Mouse (Mus musculus): ENCODE measurements around the gene Nr5a1. TPM values are rescaled to one million over a fixed set of nuclear protein-coding genes. Genes with fewer than 3 reads are reported as not detected.

Nr5a1 gene
- total RNA-seq, 2 experiments from 2014 or later = not detected

- DNase-seq = no peak
- intact Hi-C loops (cut with DNase I) = no loop called here
These were observed 7.7 kb downstream of the Nr5a1 start for GRCm38 (mm10) chr2:38706661-38707060.

- intact Hi-C loops (cut with DNase I) = no loop called here
- DNase-seq = no peak
These were observed 9.3 kb downstream of the Nr5a1 start for GRCm38 (mm10) chr2:38705036-38705435.

- intact Hi-C loops (cut with DNase I) = no loop called here
- no peak for DNase-seq
These were observed 10.0 kb downstream of the Nr5a1 start for GRCm38 (mm10) chr2:38704336-38704735.

- DNase-seq = no peak
- intact Hi-C loops (cut with DNase I) = no loop called here
These were observed 14.2 kb downstream of the Nr5a1 start for GRCm38 (mm10) chr2:38700177-38700576.

- intact Hi-C loops (cut with DNase I) = no loop called here
- DNase-seq = no peak
These were observed 15.7 kb downstream of the Nr5a1 start for GRCm38 (mm10) chr2:38698623-38699022.

GRCm38 (mm10) chr2:38697128-38698120, 16.9 kb downstream of the Nr5a1 start:
- no peak for DNase-seq
- intact Hi-C loops (cut with DNase I) = no loop called here

GRCm38 (mm10) chr2:38695770-38696169, 18.6 kb downstream of the Nr5a1 start:
- DNase-seq = no peak
- intact Hi-C loops (cut with DNase I) = no loop called here

- intact Hi-C loops (cut with DNase I) = no loop called here
- no peak for DNase-seq
These were observed 22.8 kb downstream of the Nr5a1 start for GRCm38 (mm10) chr2:38691542-38691941.

GRCm38 (mm10) chr2:38689881-38690280, 24.5 kb downstream of the Nr5a1 start:
- intact Hi-C loops (cut with DNase I) = no loop called here
- no peak for DNase-seq

- DNase-seq = no peak
- intact Hi-C loops (cut with DNase I) = no loop called here
These were observed 25.4 kb downstream of the Nr5a1 start for GRCm38 (mm10) chr2:38688791-38689520.

GRCm38 (mm10) chr2:38685746-38686145, 28.6 kb downstream of the Nr5a1 start:
- intact Hi-C loops (cut with DNase I) = no loop called here
- no peak for DNase-seq

GRCm38 (mm10) chr2:38683083-38683482, 31.3 kb downstream of the Nr5a1 start:
- intact Hi-C loops (cut with DNase I) = no loop called here
- no peak for DNase-seq

GRCm38 (mm10) chr2:38682209-38682608, 32.1 kb downstream of the Nr5a1 start:
- intact Hi-C loops (cut with DNase I) = no loop called here

GRCm38 (mm10) chr2:38678947-38679346, 35.4 kb downstream of the Nr5a1 start:
- DNase-seq = no peak

More at GRCm38 (mm10) chr2:38682209-38682608, 32.1 kb downstream of the Nr5a1 start:
- DNase-seq = no peak

GRCm38 (mm10) chr2:38675366-38675969, 38.9 kb downstream of the Nr5a1 start:
- intact Hi-C loops (cut with DNase I) = no loop called here
- no peak for DNase-seq

More at GRCm38 (mm10) chr2:38678947-38679346, 35.4 kb downstream of the Nr5a1 start:
- intact Hi-C loops (cut with DNase I) = no loop called here

GRCm38 (mm10) chr2:38672496-38672895, 41.8 kb downstream of the Nr5a1 start:
- DNase-seq = no peak
- intact Hi-C loops (cut with DNase I) = no loop called here

GRCm38 (mm10) chr2:38668802-38669580, 45.4 kb downstream of the Nr5a1 start:
- DNase-seq = no peak
- intact Hi-C loops (cut with DNase I) = no loop called here

GRCm38 (mm10) chr2:38661398-38661797, 52.9 kb downstream of the Nr5a1 start:
- intact Hi-C loops (cut with DNase I) = no loop called here
- DNase-seq = no peak

GRCm38 (mm10) chr2:38658338-38658836, 56.0 kb downstream of the Nr5a1 start:
- intact Hi-C loops (cut with DNase I) = loop anchor here (1.0 to 10.0 kb wide), 3 partner anchors 80 to 734 kb away; no protein-coding TSS in a partner anchor
- DNase-seq = peak; percentile 60 to 72

- no peak for DNase-seq
- intact Hi-C loops (cut with DNase I) = loop anchor here (10.0 kb wide), 1 partner anchor 729 kb away; no protein-coding TSS in a partner anchor
These were observed 60.6 kb downstream of the Nr5a1 start for GRCm38 (mm10) chr2:38653694-38654093.

Measured in gastrocnemius, postnatal 36 days (tissue).